Mouse (Mus musculus): ENCODE data around the gene Vmn2r57. TPM values are rescaled to one million over a fixed set of nuclear protein-coding genes. Genes with fewer than 3 reads are reported as not detected.

Gene Vmn2r57
- 0.01 TPM in 1 of 2 replicates, not detected in the other for polyA plus RNA-seq (2012; rRNA removed)

DNA sequence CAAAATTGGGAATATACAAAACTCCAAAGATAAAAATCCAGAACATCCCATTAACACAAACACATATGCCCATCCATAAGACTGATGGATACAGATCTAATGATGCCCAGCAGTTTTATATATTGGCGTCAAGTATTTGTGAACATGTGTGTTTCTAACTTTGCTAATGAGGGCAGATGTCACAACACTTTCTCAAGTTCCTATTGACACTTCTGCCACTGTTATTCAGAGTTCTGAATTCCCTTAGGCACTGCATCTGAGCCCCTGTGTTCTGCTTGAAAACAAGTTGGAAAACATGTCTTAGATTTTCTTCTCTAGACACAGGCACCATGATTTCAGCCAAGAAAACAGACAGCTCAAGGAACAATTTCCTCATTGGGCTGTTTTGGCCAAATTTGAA, at the start of gene Vmn2r57:
Gene Vmn2r57, minus strand, starts transcription at position 101 of the 400 bp plus-strand sequence.

GRCm38 (mm10) chr7:41393048-41393971, 55.2 kb downstream of the Vmn2r57 start, which contains the start of gene AI987944:
Gene AI987944, minus strand, starts transcription at chr7:41393379.

Other genes with a start within 250 kb of the Vmn2r57 start
- gene AI987944, start 55.3 kb downstream of the Vmn2r57 start, polyA plus RNA-seq (2012; rRNA removed) = 0.58 and 1.2 TPM in 2 replicates
- gene Gm20449, start 50.7 kb upstream of the Vmn2r57 start, polyA plus RNA-seq (2012; rRNA removed) = not detected in 2 replicates
- 0.54 and 0.68 TPM in 2 replicates for gene AW146154, start 51.2 kb upstream of the Vmn2r57 start, polyA plus RNA-seq (2012; rRNA removed)
- gene Gm6871, start 125.0 kb upstream of the Vmn2r57 start, polyA plus RNA-seq (2012; rRNA removed) = not detected in 2 replicates
- 0.18 and 0.91 TPM in 2 replicates for gene 2610021A01Rik, start 150.5 kb upstream of the Vmn2r57 start, polyA plus RNA-seq (2012; rRNA removed)
- gene Zfp788, start 184.5 kb upstream of the Vmn2r57 start, polyA plus RNA-seq (2012; rRNA removed) = 0.04 TPM in 1 of 2 replicates, not detected in the other